Mouse (Mus musculus) liver, embryonic 12.5 days (tissue): Measurements from ENCODE around the gene Actb. TPM values are rescaled to one million over a fixed set of nuclear protein-coding genes. Genes with fewer than 3 reads are reported as not detected.

Experiments
- ATAC-seq: fragments of 200-750 bp; cut with Nextera tagmentation; 2 replicates; pipeline ENCODE4 v1.8.0; 2017; ENCODE audit warnings: moderate number of reproducible peaks, mild to moderate bottlenecking, moderate library complexity
- H3K27ac ChIP-seq: fragments of 300-500 bp; sonication (generic); 2 replicates; pipeline ENCODE4 v1.5.1; 2016; ENCODE audit warnings: mild to moderate bottlenecking
- H3K27me3 ChIP-seq: fragments of 300-500 bp; sonication (generic); replicated peaks from 2 replicates; pipeline ENCODE4 v1.6.1; 2016; ENCODE audit warnings: mild to moderate bottlenecking, moderate library complexity
- H3K36me3 ChIP-seq: fragments of 300-500 bp; sonication (generic); 2 replicates; pipeline ENCODE4 v1.6.1; 2016; ENCODE audit warnings: mild to moderate bottlenecking, moderate library complexity
- H3K4me1 ChIP-seq: fragments of 300-500 bp; sonication (generic); 2 replicates; pipeline ENCODE4 v1.6.1; 2016
- H3K4me2 ChIP-seq: fragments of 300-500 bp; sonication (generic); 2 replicates; pipeline ENCODE4 v1.6.1; 2016; ENCODE audit warnings: mild to moderate bottlenecking, moderate library complexity
- H3K4me3 ChIP-seq: fragments of 300-500 bp; sonication (generic); 2 replicates; pipeline ENCODE4 v1.5.1; 2016; ENCODE audit warnings: mild to moderate bottlenecking, moderate library complexity
- H3K9ac ChIP-seq: fragments of 300-500 bp; sonication (generic); 2 replicates; pipeline ENCODE4 v1.6.1; 2016; ENCODE audit warnings: mild to moderate bottlenecking, moderate library complexity
- H3K9me3 ChIP-seq: fragments of 300-500 bp; sonication (generic); replicated peaks from 2 replicates; pipeline ENCODE4 v1.6.1; 2016; ENCODE audit warnings: mild to moderate bottlenecking, moderate library complexity
- WGBS: fragments of 180-500 bp; shearing (Covaris S2); methylation state at CpG from one replicate; pipeline ENCODE4 v1.1.7; 2016; ENCODE audit not compliant: insufficient replicate concordance; 5-methylcytosine and 5-hydroxymethylcytosine counted together
- polyA plus RNA-seq: library from polyadenylated mRNA; unstranded; fragments of >200 nt; fragmentation: Nextera tagmentation; extraction: Ambion mirVana; gene quantifications from 2 replicates; pipeline ENCODE4 v1.2.1, GENCODE M21; 2016

Gene Actb
- polyA plus RNA-seq, 1 experiment from 2014 or later = 7,775 TPM

GRCm38 (mm10) chr5:142905725-142906531 lies 626 bp downstream of the Actb start:
- Histone ChIP-seq H3K4me2 (peak overlapping the region; percentile 74), H3K4me3 (peak overlapping the region; percentile 94), H3K36me3 (peaks cover 48% of the 10 kb centered on the region), H3K27ac (peak overlapping the region; percentile 100), H3K4me1 (peaks cover 62% of the 10 kb centered on the region), H3K9me3 (no peaks in the 10 kb centered on the region), H3K9ac (peak overlapping the region; percentile 100), H3K27me3 (no peaks in the 10 kb centered on the region)
- under 1% methylated on average over 84 of the region's 84 CpGs for WGBS
- peak; percentile 91 for ATAC-seq

DNA sequence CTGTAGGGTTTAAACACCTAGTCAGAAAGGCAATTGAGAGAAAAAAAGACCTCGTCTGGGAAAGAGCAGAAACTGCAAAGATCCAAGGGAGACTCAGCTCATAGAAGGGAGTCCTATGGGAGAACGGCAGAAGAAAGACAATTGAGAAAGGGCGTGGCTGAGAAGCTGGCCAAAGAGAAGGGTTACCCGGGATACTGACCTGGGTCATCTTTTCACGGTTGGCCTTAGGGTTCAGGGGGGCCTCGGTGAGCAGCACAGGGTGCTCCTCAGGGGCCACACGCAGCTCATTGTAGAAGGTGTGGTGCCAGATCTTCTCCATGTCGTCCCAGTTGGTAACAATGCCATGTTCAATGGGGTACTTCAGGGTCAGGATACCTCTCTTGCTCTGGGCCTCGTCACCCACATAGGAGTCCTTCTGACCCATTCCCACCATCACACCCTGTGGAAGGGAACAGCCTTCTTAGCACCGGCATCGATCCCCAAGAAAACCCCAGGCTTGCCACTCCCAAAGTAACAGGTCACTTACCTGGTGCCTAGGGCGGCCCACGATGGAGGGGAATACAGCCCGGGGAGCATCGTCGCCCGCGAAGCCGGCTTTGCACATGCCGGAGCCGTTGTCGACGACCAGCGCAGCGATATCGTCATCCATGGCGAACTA lies 1.4 kb downstream of the Actb start:
- Histone ChIP-seq H3K9me3 (no peaks in the 10 kb centered on the region), H3K4me3 (peak overlapping the region; percentile 94), H3K4me1 (peaks cover 58% of the 10 kb centered on the region), H3K27ac (peak overlapping the region; percentile 100), H3K36me3 (peaks cover 55% of the 10 kb centered on the region), H3K27me3 (no peaks in the 10 kb centered on the region), H3K9ac (peak overlapping the region; percentile 100), H3K4me2 (peak overlapping the region; percentile 74)
- 6% methylated on average over 27 of the region's 27 CpGs for WGBS
- no peak for ATAC-seq

GRCm38 (mm10) chr5:142904208-142905037 lies 2.1 kb downstream of the Actb start:
- peaks cover 50% of the 10 kb centered on the region for H3K4me1 ChIP-seq
- H3K27ac ChIP-seq = peak overlapping the region; percentile 100
- no peaks in the 10 kb centered on the region for H3K9me3 ChIP-seq
- peak overlapping the region; percentile 94 for H3K4me3 ChIP-seq
- no peaks in the 10 kb centered on the region for H3K27me3 ChIP-seq
- peak overlapping the region; percentile 74 for H3K4me2 ChIP-seq
- H3K9ac ChIP-seq = peak overlapping the region; percentile 100
- no peak for ATAC-seq
- WGBS = 80% methylated on average over 19 of the region's 19 CpGs
- H3K36me3 ChIP-seq = peaks cover 63% of the 10 kb centered on the region

- ATAC-seq = no peak
- H3K4me3 ChIP-seq = peak overlapping the region; percentile 94
- H3K4me1 ChIP-seq = peaks cover 42% of the 10 kb centered on the region
- H3K27ac ChIP-seq = peak overlapping the region; percentile 100
- H3K36me3 ChIP-seq = peaks cover 69% of the 10 kb centered on the region
- peak overlapping the region; percentile 100; the same call in 1 of the 2 replicates for H3K9ac ChIP-seq
- 91% methylated on average over 14 of the region's 14 CpGs for WGBS
- peak overlapping the region; percentile 74 for H3K4me2 ChIP-seq
- H3K9me3 ChIP-seq = no peaks in the 10 kb centered on the region
- no peaks in the 10 kb centered on the region for H3K27me3 ChIP-seq
Measured at GRCm38 (mm10) chr5:142903470-142904207, 2.9 kb downstream of the Actb start.

DNA sequence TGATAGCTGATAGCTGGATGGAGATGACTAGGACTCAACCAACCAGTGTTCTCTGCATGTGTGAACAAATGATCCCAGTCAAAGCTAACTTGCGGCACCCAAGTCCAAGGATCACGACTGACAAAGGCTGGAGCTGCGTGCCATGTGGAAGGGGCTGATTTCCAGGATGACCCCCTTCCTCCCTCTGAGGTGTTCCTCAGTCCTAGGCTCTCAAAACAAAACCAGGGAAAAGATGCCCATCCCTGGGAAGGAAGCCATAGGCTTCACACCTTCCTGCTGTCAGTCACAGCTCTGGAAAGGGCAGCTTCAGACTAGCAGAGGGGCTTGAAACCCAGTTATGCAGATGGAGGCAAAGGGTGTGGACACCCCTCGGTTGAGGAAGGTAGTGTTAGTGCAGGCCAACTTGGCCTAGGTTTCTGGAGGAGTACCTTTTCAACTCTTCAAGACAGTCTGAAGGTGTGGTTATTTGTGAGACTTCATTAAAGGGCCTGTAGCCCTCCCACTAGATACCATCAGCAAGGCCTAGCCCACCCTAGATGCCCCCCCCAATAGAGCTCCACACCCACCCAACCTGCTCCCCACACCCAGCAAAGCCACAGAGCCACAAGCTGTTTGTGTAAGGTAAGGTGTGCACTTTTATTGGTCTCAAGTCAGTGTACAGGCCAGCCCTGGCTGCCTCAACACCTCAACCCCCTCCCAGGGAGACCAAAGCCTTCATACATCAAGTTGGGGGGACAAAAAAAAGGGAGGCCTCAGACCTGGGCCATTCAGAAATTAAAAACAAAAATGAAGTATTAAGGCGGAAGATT lies 3.8 kb downstream of the Actb start:
- no peak overlapping the region for H3K4me3 ChIP-seq
- ATAC-seq = no peak
- H3K27ac ChIP-seq = peak overlapping the region; percentile 46
- H3K36me3 ChIP-seq = peaks cover 69% of the 10 kb centered on the region
- no peak overlapping the region for H3K9ac ChIP-seq
- H3K9me3 ChIP-seq = no peaks in the 10 kb centered on the region
- H3K4me2 ChIP-seq = peak overlapping the region; percentile 15; the same call in 1 of the 2 replicates
- WGBS = 60% methylated on average over 5 of the region's 5 CpGs
- no peaks in the 10 kb centered on the region for H3K27me3 ChIP-seq
- peaks cover 36% of the 10 kb centered on the region for H3K4me1 ChIP-seq

DNA sequence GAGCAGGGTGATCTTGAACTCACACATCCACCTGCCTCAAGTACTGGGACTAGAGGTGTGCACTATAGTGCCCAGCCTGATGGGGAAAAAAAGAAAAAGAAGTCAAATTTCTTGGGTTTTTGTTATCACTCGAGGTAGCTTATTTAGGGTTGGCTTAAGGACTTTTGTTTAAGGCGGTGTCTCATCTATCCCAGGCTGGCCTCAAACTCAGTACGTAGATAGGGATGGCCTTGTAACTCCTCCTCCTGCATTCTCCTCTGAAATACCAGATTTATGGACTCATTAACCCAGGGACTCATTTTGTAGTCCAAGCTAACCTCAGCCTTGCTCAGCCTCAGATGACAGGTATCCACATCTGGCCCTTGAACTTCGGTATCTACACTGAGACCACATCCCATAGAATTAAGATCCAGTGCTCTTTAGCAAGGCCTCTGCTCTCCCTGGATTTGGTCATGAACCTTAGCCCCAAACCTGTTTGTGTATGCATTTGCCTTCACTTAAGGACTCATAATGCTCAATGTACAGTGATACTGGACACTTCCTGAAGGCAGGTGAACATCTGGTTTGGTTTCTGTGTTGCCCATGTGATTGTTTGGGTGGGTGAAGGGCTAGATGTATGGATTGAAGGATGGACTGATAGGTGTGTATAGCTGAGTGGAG lies 4.6 kb downstream of the Actb start:
- H3K4me3 ChIP-seq = no peak overlapping the region
- ATAC-seq = no peak
- peak overlapping the region; percentile 46 for H3K27ac ChIP-seq
- H3K27me3 ChIP-seq = no peaks in the 10 kb centered on the region
- WGBS = 48% methylated on average over 4 of the region's 4 CpGs
- no peaks in the 10 kb centered on the region for H3K9me3 ChIP-seq
- no peak overlapping the region for H3K9ac ChIP-seq
- H3K36me3 ChIP-seq = peaks cover 69% of the 10 kb centered on the region
- H3K4me1 ChIP-seq = peaks cover 33% of the 10 kb centered on the region
- no peak overlapping the region for H3K4me2 ChIP-seq

GRCm38 (mm10) chr5:142901355-142901802 lies 5.2 kb downstream of the Actb start:
- no peak overlapping the region for H3K9ac ChIP-seq
- peaks cover 69% of the 10 kb centered on the region for H3K36me3 ChIP-seq
- peaks cover 37% of the 10 kb centered on the region for H3K4me1 ChIP-seq
- no peaks in the 10 kb centered on the region for H3K9me3 ChIP-seq
- WGBS = 85% methylated on average over 7 of the region's 7 CpGs
- no peak for ATAC-seq
- no peak overlapping the region for H3K4me3 ChIP-seq
- H3K27ac ChIP-seq = peak overlapping the region; percentile 46
- H3K4me2 ChIP-seq = no peak overlapping the region
- H3K27me3 ChIP-seq = no peaks in the 10 kb centered on the region

DNA sequence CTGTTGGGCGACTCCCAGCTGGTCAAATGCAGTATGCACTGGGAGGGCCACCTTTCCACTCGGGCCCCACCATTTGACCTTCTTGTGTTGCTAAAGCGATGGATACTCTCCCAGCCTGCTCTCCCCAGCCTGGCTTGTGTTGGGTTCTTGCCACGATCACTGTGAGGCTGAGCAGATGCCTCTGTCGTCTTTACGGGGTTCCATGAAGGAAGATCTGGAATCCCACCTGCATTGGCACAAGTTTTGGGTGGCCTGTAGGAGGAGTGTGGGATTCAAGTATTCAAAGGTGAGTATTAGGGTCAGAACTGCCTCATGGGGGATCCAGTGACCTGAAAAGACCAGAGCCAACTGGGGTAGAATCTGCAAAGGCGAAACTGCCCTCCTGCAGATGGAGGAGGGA lies 5.9 kb downstream of the Actb start:
- Histone ChIP-seq H3K4me3 (no peak overlapping the region), H3K9ac (no peak overlapping the region), H3K9me3 (no peaks in the 10 kb centered on the region), H3K27me3 (no peaks in the 10 kb centered on the region), H3K36me3 (peaks cover 69% of the 10 kb centered on the region), H3K4me1 (peaks cover 44% of the 10 kb centered on the region), H3K27ac (peak overlapping the region; percentile 26; the same call in 1 of the 2 replicates), H3K4me2 (no peak overlapping the region)
- ATAC-seq = no peak
- WGBS = 89% methylated on average over 7 of the region's 7 CpGs

DNA sequence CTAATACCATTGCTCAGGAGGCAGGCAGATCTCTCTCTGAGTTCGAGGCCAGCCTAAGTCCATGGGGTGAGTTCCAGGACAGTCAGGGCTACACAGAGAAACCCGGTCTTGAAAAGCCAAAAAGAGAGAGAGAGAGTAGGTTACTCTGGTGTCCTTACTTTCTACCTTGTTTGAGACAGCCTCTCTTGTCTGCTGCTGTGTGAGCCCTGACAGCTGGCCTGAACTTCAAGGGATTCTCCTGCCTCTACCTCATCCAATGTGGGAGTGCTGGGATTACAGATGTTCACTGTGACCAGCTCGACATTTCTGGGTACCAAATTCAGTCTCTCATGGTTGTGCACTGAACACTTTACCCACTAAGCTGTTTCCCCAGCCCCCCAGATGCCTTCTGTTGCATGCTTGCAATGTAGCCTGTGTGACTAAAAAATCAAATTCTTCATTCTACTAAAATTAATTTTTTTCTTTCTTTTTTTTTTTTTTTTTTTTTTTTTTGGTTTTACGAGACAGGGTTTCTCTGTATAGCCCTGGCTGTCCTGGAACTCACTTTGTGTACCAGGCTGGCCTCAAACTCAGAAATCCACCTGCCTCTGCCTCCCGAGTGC lies 6.5 kb downstream of the Actb start:
- Histone ChIP-seq H3K4me2 (no peak overlapping the region), H3K27me3 (no peaks in the 10 kb centered on the region), H3K9ac (no peak overlapping the region), H3K36me3 (peaks cover 63% of the 10 kb centered on the region), H3K27ac (0 out of 2 replicates have a peak overlapping the region, but pooled peaks have one; percentile 28), H3K4me3 (no peak overlapping the region), H3K9me3 (no peaks in the 10 kb centered on the region), H3K4me1 (peaks cover 46% of the 10 kb centered on the region)
- 89% methylated on average over 5 of the region's 5 CpGs for whole genome bisulfite sequencing
- no peak for ATAC-seq

GRCm38 (mm10) chr5:142899057-142899601 lies 7.4 kb downstream of the Actb start:
- Histone ChIP-seq H3K36me3 (peaks cover 54% of the 10 kb centered on the region), H3K9me3 (no peaks in the 10 kb centered on the region), H3K4me1 (peaks cover 44% of the 10 kb centered on the region), H3K27ac (peak overlapping the region; percentile 28; the same call in 1 of the 2 replicates), H3K9ac (no peak overlapping the region), H3K4me3 (no peak overlapping the region), H3K27me3 (no peaks in the 10 kb centered on the region), H3K4me2 (no peak overlapping the region)
- ATAC-seq = no peak
- WGBS = 76% methylated on average over 9 of the region's 9 CpGs
